Mouse (Mus musculus) embryonic facial prominence, embryonic 12.5 days (tissue): ENCODE results near the gene Ssbp3. TPM values are rescaled to one million over a fixed set of nuclear protein-coding genes. Genes with fewer than 3 reads are reported as not detected.
A peak's percentile ranks its signal among the peaks of the same experiment; 100 is the strongest.

Experiments
- ATAC-seq: fragments of 200-750 bp; cut with Nextera tagmentation; 2 replicates; pipeline ENCODE4 v1.8.0; 2017; ENCODE audit not compliant: insufficient number of reproducible peaks, insufficient read depth, low FRiP score, low TSS enrichment
- H3K27ac ChIP-seq: fragments of 300-500 bp; sonication (generic); 2 replicates; pipeline ENCODE4 v1.5.1; 2016; ENCODE audit warnings: mild to moderate bottlenecking
- H3K27me3 ChIP-seq: fragments of 300-500 bp; sonication (generic); 2 replicates; pipeline ENCODE4 v1.6.1; 2016; ENCODE audit warnings: mild to moderate bottlenecking, moderate library complexity
- H3K36me3 ChIP-seq: fragments of 300-500 bp; sonication (generic); 2 replicates; pipeline ENCODE4 v1.6.1; 2016; ENCODE audit warnings: mild to moderate bottlenecking
- H3K4me1 ChIP-seq: fragments of 300-500 bp; sonication (generic); 2 replicates; pipeline ENCODE4 v1.6.1; 2016
- H3K4me2 ChIP-seq: fragments of 300-500 bp; sonication (generic); replicated peaks from 2 replicates; pipeline ENCODE4 v1.6.1; 2016; ENCODE audit warnings: mild to moderate bottlenecking, moderate library complexity
- H3K4me3 ChIP-seq: fragments of 300-500 bp; sonication (generic); 2 replicates; pipeline ENCODE4 v1.5.1; 2016; ENCODE audit warnings: mild to moderate bottlenecking
- H3K9ac ChIP-seq: fragments of 300-500 bp; sonication (generic); 2 replicates; pipeline ENCODE4 v1.6.1; 2016; ENCODE audit warnings: mild to moderate bottlenecking, moderate library complexity
- H3K9me3 ChIP-seq: fragments of 300-500 bp; sonication (generic); 2 replicates; pipeline ENCODE4 v1.6.1; 2016; ENCODE audit warnings: mild to moderate bottlenecking, moderate library complexity
- WGBS: fragments of 180-500 bp; shearing (Covaris S2); methylation state at CpG from one replicate; pipeline ENCODE4 v1.1.7; 2016; 5-methylcytosine and 5-hydroxymethylcytosine counted together
- polyA plus RNA-seq: library from polyadenylated mRNA; unstranded; fragments of >200 nt; fragmentation: Nextera tagmentation; extraction: Ambion mirVana; gene quantifications from 2 replicates; pipeline ENCODE4 v1.2.1, GENCODE M21; 2016

Ssbp3 gene
- polyA plus RNA-seq, 1 experiment from 2014 or later = 279 TPM

DNA sequence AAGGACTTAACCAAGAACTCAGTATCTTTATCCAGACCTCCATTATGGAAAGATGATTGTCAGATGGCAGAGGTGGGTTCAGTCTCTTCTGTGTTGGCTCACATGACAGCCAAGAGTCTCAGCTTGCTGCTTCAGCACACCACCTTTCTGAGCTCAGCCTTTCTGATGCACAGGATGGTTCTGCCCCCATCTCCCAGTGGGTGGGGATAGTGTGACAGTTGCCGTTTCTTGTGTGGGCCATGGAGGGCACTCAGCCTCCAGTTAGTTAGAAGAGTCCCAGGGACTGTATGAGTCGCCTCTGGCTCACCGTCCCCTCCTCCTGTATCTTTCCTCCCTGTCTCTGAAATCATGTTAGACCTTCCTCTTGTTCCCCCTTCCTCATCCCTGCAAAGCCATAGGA, 55.9 kb downstream of the Ssbp3 start:
- Histone ChIP-seq H3K27me3 (no peaks in the 10 kb centered on the region), H3K27ac (no peak overlapping the region), H3K4me2 (no peak overlapping the region), H3K9ac (no peak overlapping the region), H3K4me3 (no peak overlapping the region), H3K36me3 (peaks cover 21% of the 10 kb centered on the region), H3K9me3 (no peaks in the 10 kb centered on the region), H3K4me1 (peaks cover 64% of the 10 kb centered on the region)
- no peak for ATAC-seq
- 83% methylated on average over 3 of the region's 3 CpGs for WGBS

DNA sequence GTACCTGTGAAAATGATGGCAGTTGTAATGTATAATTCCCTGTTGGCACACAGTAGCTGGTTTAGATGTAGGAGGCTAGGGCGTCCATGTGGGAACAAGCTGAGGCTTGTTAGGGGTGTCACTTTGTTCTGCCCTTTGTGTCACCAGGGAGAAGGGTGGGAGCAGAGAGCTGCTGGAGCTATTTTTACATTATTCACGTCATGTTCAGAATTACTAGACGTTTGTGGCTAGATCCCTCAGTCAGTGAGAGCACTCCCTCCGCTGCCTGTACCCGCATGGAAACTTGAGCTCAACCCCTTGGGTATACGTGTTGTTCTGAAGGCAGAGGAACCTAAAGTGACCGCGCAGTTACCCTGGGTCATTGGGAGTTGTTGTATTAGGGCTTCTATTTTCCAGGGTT, 58.4 kb downstream of the Ssbp3 start:
- peaks cover 75% of the 10 kb centered on the region for H3K4me1 ChIP-seq
- H3K36me3 ChIP-seq = peaks cover 21% of the 10 kb centered on the region
- no peak for ATAC-seq
- H3K27ac ChIP-seq = no peak overlapping the region
- 65% methylated on average over 8 of the region's 8 CpGs for WGBS
- H3K4me3 ChIP-seq = no peak overlapping the region
- no peak overlapping the region for H3K4me2 ChIP-seq
- no peaks in the 10 kb centered on the region for H3K27me3 ChIP-seq
- H3K9me3 ChIP-seq = no peaks in the 10 kb centered on the region
- no peak overlapping the region for H3K9ac ChIP-seq

DNA sequence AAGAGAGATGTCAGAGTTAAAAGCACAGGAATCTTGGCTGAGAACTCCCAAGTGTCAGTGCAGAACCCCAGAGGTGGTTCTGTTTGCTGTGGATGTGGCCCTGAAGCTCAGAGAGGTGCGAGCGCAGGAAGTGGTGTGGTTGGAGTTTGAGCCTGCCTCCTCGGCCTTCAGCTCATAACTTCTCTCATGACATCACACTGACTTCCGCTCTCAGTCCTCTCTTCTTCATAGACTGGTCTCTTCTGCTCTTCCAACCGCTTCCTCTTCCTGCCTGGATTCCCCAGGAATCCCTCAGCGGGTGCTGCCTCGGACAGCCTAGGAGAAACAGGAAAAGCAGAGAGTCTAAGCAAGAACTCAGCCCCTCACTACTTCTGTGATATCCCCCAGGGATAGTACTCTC, 60.3 kb downstream of the Ssbp3 start:
- H3K27ac ChIP-seq = no peak overlapping the region
- H3K4me2 ChIP-seq = no peak overlapping the region
- no peaks in the 10 kb centered on the region for H3K27me3 ChIP-seq
- H3K9ac ChIP-seq = no peak overlapping the region
- H3K4me3 ChIP-seq = no peak overlapping the region
- no peak for ATAC-seq
- no peaks in the 10 kb centered on the region for H3K9me3 ChIP-seq
- H3K36me3 ChIP-seq = peaks cover 9% of the 10 kb centered on the region; the same call in 1 of the 2 replicates
- 76% methylated on average over 7 of the region's 7 CpGs for WGBS
- H3K4me1 ChIP-seq = peaks cover 79% of the 10 kb centered on the region

DNA sequence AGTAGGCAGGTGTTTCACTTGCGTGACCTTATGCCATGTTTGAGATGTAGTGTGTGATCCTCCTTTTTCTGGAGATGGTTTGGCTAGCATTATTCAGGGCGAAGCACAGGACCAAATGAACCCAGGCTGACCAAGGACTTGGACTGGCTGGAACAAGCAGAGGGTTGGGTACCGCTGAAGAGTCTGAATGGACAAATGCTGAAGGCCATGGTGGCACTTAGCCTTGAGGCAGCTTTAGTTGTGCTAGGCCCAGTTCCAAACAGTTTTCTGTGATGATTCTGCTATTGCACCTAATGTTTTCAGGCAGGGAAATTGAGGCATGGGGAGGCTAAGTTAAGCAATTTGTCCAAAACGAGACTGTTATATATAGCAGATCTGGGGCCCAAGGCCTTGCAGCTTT, 61.6 kb downstream of the Ssbp3 start:
- Histone ChIP-seq H3K27me3 (no peaks in the 10 kb centered on the region), H3K36me3 (0 out of 2 replicates have a peak, but pooled peaks cover 5% of the 10 kb centered on the region), H3K27ac (no peak overlapping the region), H3K9me3 (no peaks in the 10 kb centered on the region), H3K9ac (no peak overlapping the region), H3K4me3 (no peak overlapping the region), H3K4me2 (no peak overlapping the region), H3K4me1 (peaks cover 87% of the 10 kb centered on the region)
- ATAC-seq = no peak
- 86% methylated on average over 4 of the region's 4 CpGs for WGBS

DNA sequence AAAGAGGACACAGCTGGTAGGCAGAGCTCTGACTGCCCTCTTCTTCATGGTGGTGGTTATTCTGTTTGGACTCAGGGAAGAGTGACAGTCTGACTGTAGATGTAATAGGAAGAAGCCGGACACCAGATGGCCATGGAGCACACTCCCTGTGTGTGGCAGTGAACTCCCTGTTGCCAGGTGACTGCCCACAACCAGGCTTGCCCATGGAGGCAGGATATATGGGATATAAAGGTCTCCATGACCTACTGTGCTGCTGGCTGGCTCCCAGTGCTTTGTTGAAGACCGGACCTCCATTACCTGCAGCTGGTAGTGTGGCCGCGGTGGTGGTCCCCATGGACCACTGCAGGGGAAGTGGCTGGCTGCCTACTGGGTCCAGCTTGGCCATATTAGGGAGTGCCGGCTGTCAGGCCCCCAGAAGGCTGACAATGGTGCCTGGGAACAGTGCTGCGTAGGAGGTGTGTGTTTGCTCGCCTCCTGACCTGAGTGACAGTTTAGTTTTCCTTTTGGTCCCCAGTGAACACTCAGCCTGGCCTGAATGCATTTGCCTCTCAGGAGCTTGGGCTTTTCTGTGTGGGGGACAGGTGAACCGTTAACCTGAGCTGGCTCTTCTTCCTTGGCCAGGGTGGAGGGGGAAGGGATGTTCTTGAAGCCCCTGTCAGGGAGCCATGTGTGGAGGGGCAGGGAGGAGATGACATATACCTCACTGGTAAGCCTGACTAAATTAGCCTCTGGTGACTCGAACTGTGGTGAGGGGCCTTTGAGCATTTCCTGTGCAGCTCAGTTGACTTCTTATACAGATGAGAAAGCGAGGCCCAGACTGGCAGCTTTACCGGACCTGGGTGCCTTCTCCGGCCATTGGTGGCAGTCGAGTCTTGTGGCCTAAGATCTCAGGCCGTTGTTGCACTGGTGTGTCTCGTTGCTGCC, 62.2 kb downstream of the Ssbp3 start:
- H3K4me1 ChIP-seq = peaks cover 94% of the 10 kb centered on the region
- 69% methylated on average over 15 of the region's 15 CpGs for WGBS
- no peak for ATAC-seq
- no peak overlapping the region for H3K4me3 ChIP-seq
- no peak overlapping the region for H3K27ac ChIP-seq
- no peaks in the 10 kb centered on the region for H3K9me3 ChIP-seq
- H3K9ac ChIP-seq = no peak overlapping the region
- H3K27me3 ChIP-seq = no peaks in the 10 kb centered on the region
- 0 out of 2 replicates have a peak overlapping the region, but pooled peaks have one; percentile 1 for H3K4me2 ChIP-seq
- H3K36me3 ChIP-seq = 0 out of 2 replicates have a peak, but pooled peaks cover 5% of the 10 kb centered on the region

DNA sequence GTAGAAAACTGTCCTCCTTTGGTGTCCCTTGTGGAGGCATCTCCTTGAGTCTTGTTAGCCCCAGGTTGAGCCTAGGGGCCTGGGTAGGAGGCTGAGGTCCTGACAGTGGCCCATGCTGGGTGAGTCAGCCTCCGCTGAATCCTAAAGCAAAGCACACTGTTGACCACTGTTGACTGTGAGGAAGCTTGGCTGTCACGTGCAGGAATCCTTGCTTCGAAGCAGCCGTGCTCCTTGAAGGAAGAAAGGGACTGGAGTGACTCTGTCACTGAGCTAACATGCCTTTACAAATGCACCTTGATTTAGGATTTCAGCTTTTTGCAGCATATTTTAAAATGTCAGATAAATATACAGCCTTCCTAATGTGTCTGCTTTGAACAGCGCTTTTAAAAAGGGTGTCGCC, 64.8 kb downstream of the Ssbp3 start:
- H3K27me3 ChIP-seq = no peaks in the 10 kb centered on the region
- no peak for ATAC-seq
- WGBS = 65% methylated on average over 6 of the region's 6 CpGs
- 0 out of 2 replicates have a peak, but pooled peaks cover 3% of the 10 kb centered on the region for H3K36me3 ChIP-seq
- H3K9ac ChIP-seq = no peak overlapping the region
- H3K4me2 ChIP-seq = no peak overlapping the region
- H3K4me3 ChIP-seq = no peak overlapping the region
- no peak overlapping the region for H3K27ac ChIP-seq
- no peaks in the 10 kb centered on the region for H3K9me3 ChIP-seq
- H3K4me1 ChIP-seq = peaks cover 98% of the 10 kb centered on the region

DNA sequence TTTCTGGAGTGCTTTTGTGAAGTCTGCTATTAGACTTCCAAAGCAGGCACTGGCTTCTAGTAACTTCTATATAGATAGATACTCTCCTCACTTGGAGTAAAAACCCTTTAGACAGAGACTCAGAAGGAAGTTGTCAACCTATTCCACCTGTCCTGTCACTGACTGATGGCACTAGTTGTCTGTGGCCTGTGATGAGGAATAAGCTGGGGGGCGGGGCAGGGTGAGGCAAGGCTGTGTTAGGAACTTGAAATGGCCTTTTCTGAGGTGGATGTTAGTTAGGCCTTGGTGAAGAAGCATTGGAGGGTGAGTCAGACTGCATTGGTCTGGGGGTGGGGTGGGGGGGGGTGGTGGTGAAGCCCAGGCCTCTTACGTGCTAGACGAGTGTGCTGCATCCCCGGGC, 65.4 kb downstream of the Ssbp3 start:
- Histone ChIP-seq H3K4me1 (peaks cover 98% of the 10 kb centered on the region), H3K9me3 (no peaks in the 10 kb centered on the region), H3K4me3 (no peak overlapping the region), H3K36me3 (no peaks in the 10 kb centered on the region), H3K27me3 (no peaks in the 10 kb centered on the region), H3K27ac (0 out of 2 replicates have a peak overlapping the region, but pooled peaks have one; percentile 32), H3K9ac (no peak overlapping the region), H3K4me2 (no peak overlapping the region)
- ATAC-seq = no peak
- 38% methylated on average over 4 of the region's 4 CpGs for WGBS

DNA sequence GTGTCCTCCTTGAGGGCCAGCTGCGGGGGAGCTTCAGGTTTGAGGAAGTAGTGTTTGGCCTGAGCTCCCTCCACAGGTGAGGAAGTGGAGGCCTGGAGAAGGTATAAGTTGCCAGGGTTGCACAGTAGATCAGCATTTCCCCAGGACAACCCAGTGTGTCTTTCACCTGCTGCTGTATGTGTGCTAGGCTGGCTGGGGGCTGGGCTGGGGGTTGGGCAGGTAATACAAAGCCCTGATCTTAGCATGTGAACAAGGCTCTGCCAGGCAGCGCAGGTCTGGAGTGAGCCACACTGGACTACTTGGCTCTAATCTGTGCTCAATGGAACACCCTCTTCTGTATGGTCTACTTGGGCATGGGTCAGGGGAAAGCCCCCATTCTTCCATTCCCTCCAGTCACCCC, 66.1 kb downstream of the Ssbp3 start:
- peaks cover 98% of the 10 kb centered on the region for H3K4me1 ChIP-seq
- peak overlapping the region; percentile 13; the same call in 1 of the 2 replicates for H3K9ac ChIP-seq
- 54% methylated on average over 2 of the region's 2 CpGs for WGBS
- no peaks in the 10 kb centered on the region for H3K9me3 ChIP-seq
- no peak for ATAC-seq
- 0 out of 2 replicates have a peak, but pooled peaks cover 3% of the 10 kb centered on the region for H3K36me3 ChIP-seq
- no peaks in the 10 kb centered on the region for H3K27me3 ChIP-seq
- no peak overlapping the region for H3K4me3 ChIP-seq
- H3K4me2 ChIP-seq = 0 out of 2 replicates have a peak overlapping the region, but pooled peaks have one; percentile 4
- 0 out of 2 replicates have a peak overlapping the region, but pooled peaks have one; percentile 32 for H3K27ac ChIP-seq

DNA sequence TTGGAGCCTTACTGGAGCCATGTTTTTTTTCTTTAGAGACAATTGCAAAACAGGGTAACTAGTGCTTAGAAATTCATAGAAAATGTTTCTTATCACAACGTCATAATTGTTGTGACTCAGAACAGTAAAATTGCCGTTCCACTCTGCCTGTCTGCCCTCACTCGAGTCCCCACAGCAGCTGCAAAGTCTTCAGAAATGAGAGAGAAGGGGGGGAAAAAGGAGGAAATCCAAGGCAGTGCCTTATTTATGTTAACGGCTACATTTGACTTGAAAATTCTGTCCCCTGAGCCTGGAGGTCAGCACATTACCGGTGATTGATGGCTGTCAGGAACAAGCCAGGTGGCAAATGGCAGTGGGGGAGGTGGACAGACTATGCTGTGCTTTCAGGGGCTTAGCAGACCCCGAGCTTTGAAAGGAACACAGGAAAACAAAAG, 66.7 kb downstream of the Ssbp3 start:
- WGBS = 8% methylated on average over 6 of the region's 6 CpGs
- no peak for ATAC-seq
- peak overlapping the region; percentile 58 for H3K27ac ChIP-seq
- no peaks in the 10 kb centered on the region for H3K27me3 ChIP-seq
- H3K4me3 ChIP-seq = no peak overlapping the region
- no peaks in the 10 kb centered on the region for H3K9me3 ChIP-seq
- H3K36me3 ChIP-seq = 0 out of 2 replicates have a peak, but pooled peaks cover 5% of the 10 kb centered on the region
- H3K4me1 ChIP-seq = peaks cover 97% of the 10 kb centered on the region
- no peak overlapping the region for H3K9ac ChIP-seq
- H3K4me2 ChIP-seq = no peak overlapping the region

DNA sequence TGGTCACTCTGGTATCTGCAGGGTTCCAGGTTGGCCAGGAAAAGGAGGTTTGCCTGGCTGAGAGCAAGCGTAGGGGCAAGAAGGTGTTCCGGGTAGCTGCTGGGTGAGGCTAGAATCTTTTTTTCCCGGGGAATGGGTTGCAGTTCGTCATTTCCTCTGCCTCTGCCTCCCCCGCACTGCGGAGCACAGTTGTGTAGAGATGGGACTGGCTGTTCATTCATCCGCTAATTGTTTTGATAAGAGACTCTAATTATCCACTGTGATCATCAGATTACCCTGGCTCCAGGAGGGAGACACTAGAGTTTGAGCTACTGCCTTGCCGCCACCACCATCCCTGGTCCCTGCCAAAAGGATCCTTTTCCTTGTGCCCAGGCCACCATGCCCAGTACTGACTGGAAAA, 67.9 kb downstream of the Ssbp3 start:
- ATAC-seq = no peak
- no peaks in the 10 kb centered on the region for H3K27me3 ChIP-seq
- H3K9me3 ChIP-seq = no peaks in the 10 kb centered on the region
- peaks cover 96% of the 10 kb centered on the region for H3K4me1 ChIP-seq
- 35% methylated on average over 8 of the region's 8 CpGs for WGBS
- H3K36me3 ChIP-seq = 0 out of 2 replicates have a peak, but pooled peaks cover 5% of the 10 kb centered on the region
- H3K9ac ChIP-seq = no peak overlapping the region
- peak overlapping the region; percentile 58; the same call in 1 of the 2 replicates for H3K27ac ChIP-seq
- no peak overlapping the region for H3K4me3 ChIP-seq
- no peak overlapping the region for H3K4me2 ChIP-seq

DNA sequence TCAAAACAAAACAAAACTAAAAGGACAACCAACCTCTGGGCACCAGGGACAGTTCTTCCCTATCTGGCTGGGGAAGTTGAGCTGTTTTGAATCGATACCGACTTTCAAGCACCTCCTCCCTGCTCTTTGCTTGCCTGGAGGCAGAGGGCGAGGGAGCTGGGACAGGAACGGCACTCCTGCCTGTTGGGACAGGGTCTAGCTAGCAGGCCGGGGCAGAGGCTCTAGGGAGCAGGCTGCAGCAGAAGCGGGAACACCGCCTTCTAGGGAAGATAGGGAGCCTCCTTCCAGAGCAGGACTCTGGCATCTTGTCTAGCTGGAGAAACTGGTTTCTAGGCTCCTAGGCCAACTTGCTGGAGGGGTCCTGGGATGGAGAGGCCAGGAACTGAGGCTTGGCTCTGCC, 70.2 kb downstream of the Ssbp3 start:
- Histone ChIP-seq H3K27ac (peak overlapping the region; percentile 25; the same call in 1 of the 2 replicates), H3K9ac (no peak overlapping the region), H3K4me2 (no peak overlapping the region), H3K27me3 (no peaks in the 10 kb centered on the region), H3K9me3 (no peaks in the 10 kb centered on the region), H3K4me3 (no peak overlapping the region), H3K4me1 (peaks cover 95% of the 10 kb centered on the region), H3K36me3 (0 out of 2 replicates have a peak, but pooled peaks cover 5% of the 10 kb centered on the region)
- WGBS = 25% methylated on average over 7 of the region's 7 CpGs
- ATAC-seq = no peak
